Mouse (Mus musculus) gastrocnemius, postnatal 25 days (tissue): Measurements from ENCODE around the gene Gstm4. TPM values are rescaled to one million over a fixed set of nuclear protein-coding genes. Genes with fewer than 3 reads are reported as not detected.
"Not testable (repeated sequence)": the region's sequence is repeated elsewhere in the genome, so short reads cannot be mapped to it uniquely, and the experiment has no call there.

Source experiments
- DNase-seq: peaks from one replicate; pipeline ENCODE4 v3.0.0; 2022
- total RNA-seq, 2 experiments: library from RNA; stranded (reverse); gene quantifications; 1 replicate in 1 of 2; 2 replicates in 1 of 2; pipeline ENCODE4 v1.2.3; 2021

Gstm4 gene
- total RNA-seq, 2 experiments from 2014 or later: 11.8 to 12.1 TPM

DNA sequence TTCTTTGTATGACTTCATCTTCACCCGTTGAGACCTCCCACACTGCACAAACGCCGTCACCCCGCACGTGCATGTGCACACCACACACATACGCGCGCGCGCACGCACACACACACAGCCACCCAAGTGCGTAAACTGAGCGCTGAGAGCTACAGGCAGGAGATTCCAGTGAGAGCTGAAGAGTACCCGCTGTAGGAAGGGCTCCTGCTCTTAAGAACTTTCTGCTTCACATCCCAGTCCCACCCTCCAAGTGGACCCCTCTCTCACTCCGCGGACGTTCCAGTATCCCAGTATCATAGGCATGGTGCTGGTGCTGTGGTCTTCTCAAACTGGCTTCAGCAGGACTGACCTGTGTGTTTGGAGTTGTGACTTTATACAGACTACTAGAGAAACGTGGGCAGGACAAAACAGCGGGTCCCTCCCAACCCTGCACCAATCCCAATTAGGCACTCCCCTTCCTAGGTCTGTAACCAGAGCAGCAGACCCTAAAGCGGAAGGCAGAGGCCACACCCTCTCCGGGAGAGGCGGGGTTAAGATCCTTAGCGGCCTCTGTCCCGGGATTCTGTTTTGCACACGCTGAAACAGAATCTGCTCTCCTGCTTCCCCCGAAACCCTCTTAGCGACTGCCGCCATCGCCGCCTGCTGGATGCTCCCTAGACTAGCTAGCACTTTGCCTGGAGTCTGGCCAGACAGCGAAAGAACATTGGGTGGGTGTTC is 27.1 kb downstream of the Gstm4 start, which contains the start of gene Gstm1:
TSS of gene Gstm1 (minus strand) at position 501 of the 717 bp plus-strand sequence.
- DNase-seq: peak; percentile 98

DNA sequence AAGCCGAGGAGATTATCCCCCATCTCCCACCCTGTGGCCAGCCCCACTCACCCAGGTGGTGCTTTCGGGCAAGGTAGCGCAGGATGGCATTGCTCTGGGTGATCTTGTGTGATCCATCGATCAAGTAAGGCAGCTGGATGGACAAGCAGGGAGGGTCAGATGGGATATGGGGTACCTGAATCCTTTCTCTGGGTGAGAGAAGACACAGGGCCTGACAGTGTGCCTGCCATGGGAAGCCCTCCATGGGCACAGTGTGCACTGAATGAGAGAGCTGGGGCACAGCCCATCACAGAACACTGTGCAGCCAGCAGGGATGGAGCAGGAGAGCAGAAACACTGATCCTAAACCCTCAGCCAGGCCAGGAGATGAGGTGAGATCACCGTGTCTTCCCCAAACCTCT is 28.2 kb downstream of the Gstm4 start:
- DNase-seq: not testable (repeated sequence)

DNA sequence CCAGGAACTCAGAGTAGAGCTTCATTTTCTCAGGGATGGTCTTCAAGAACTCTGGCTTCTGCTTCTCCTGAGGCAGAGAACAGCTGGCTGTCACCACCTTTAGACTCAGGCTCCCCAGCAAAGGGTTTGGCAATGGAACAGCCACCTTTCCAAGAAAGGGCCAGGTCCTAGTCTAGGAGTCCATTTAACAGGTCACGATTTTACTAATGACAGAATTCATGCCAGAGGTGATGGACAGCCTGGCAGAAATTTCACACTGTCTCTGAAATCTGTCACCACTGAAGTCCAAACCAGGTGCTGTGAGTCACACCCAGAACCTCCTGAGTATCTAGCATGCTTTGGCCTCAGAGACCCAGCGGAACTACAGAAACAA is 29.7 kb downstream of the Gstm4 start:
- DNase-seq: no peak

DNA sequence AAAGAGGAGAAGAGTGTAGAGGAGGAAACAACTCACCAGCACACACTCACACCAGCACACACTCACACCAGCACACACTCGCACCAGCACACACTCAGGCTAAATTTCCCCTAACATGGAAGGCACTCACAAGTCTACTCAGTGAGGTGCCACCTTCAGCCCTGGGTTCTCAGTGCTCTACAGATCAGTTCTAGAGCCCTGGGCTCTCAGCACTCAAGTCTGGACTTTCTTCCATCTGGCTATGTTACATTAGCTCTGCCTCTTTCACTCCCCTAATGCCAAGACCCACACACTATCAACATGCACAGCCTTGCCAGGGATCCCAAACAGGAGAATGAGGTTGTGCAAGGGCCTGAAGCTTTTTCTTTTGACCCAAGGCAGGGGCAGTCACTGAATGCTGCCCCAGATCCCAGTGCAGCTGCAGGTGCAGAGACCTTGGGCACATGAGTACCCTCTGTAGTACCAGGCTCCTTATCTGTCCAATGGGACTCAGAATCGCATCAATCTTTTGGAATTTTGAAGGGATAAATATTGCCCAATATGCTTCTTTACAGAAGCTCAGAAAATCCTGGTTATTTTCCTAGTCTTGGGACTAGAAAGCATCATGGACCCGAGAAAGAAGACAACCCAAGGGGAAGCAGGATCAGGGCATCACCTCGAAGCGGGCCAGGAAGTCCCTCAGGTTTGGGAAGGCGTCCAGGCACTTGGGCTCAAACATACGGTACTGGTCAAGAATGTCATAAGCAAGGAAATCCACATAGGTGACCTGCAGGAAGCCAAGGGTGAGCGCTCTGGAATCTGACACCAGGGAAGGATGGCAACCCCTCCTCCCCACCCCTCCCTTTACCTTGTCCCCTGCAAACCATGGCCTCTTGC is 30.4 kb downstream of the Gstm4 start:
- no peak for DNase-seq

DNA sequence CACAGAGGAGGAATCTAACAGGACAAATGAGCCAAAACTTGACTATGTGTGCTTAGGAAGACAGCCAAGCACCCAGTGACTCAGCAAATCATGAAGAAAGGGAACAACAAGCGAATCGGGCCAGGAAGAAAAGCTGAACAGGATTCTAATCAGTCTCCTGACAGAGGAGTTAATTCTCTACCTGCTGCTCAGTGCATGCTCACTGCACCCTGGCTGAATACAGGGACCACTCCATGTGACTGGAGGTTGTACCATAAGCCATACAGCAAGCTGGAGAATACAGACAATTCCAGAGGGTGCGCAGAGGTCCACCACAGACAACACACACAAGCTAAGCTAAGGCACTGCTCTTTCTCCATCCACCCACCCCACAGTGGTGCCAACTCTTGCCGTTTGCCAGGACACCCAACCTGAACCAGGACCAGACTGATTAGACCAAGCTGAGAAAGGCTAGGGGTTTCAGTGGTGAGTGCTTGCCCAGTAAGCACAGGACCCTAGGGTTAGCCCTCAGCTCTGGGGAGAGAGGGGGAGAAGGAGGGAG is 31.3 kb downstream of the Gstm4 start:
- DNase-seq: peak; percentile 60

DNA sequence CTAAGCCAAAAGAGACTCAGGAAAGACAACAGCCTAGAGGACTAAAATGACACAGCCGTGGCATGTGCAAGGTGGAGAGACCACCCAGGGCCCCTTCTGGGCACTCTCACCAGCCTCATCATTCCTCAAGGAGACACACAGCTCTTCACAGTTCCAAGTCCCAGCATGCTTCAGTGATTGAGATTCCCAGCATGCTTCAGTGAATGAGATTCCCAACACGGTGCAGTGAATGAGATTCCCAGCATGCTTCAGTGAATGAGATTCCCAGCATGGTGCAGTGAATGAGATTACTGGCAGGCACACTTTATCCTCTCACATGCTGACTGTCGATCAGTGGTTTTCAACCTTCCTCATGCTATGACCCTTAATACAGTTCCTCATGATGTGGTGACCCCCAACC is 33.1 kb downstream of the Gstm4 start:
- DNase-seq: no peak

DNA sequence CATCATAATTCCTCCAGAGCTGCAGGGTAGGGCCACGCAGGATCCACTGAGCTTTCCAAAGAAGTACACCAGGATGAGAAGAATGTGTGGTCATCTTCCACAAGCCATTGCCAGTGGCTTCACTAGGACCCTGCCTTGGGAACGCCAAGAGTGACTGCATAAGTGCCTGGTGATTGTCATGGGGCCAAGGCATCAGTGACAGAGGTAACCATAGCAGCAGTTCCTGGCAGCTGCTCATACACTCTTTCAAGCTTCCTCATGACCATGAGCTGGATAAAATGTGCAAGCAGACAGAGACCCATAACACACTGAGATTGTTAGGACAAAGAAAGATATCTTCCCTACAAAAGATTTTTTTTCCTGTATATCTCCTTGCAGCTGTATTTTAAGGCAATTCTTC is 34.4 kb downstream of the Gstm4 start:
- no peak for DNase-seq

DNA sequence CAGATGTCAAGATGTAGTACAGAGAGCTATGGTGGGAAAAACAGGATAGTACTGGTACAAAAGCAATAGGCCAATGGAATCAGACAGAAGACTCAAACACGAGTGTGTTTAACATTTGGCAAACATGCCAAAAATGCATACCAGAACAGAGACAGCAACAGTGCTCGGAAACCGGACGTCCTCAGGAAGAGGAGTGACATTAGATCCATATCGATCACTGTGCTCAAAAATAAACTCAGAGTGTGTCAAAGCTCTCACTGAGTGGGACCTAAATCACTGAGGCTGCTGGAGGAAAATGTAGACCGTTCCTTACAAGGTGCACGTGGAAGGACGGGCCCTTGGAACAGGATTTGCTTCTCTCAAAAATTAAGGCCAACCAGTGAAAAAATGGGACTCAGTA is 42.7 kb downstream of the Gstm4 start:
- DNase-seq: no peak

DNA sequence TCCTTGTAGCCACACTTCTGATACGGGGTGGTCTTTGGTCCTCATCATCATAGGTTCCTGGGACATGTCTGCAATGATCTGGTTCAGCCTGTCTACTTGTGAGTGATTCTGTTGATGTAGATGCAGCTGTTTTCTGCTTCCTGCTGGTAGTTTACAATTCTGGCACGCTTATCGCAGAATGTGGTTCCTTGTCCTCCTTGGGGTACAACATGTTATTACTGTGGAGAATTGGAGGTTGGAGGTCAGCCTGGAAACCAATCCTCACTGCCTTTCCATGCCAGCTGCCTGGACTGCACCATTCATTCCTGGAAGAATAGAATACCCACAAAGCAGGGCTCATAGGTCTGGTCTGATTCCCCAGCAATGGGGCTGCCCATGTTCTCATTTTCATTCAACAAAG is 45.2 kb downstream of the Gstm4 start:
- DNase-seq: no peak

DNA sequence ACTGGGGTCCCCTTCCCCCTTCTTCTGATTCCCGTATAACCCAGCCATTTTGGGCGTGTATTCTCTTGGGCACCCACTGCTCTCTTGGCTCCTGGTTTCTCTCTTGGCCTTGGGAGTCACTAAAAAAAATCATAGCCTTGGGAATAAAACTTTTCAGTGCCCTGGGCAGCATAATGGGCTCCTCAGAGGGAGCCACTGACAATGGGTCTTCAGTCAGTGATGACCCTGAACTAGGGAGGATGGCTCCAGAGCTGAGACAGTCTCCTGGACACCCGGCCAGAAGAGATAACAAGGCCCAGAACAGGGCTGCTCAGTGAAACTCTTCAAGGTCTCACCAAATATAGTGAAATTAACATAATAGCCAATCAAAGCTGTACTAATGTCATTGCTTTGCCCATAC is 46.1 kb downstream of the Gstm4 start:
- no peak for DNase-seq

DNA sequence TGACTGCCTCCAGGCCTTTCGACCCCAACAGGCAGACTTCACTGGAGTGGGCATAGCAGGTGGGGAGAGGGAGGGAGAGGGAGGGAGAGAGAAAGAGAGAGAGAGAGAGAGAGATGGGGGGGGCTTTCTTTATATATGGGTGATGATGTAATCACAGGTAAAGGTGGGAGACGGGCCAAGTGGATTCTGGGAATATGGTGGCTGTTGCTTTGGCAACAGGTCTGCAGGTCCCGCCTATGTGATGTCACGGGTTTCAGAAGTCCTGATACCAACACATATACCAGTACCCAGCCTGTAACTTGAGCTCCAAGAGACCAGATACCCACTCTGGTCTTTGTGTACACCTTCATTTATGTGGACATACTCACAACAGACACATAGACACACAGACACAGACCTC is 48.1 kb downstream of the Gstm4 start:
- no peak for DNase-seq

DNA sequence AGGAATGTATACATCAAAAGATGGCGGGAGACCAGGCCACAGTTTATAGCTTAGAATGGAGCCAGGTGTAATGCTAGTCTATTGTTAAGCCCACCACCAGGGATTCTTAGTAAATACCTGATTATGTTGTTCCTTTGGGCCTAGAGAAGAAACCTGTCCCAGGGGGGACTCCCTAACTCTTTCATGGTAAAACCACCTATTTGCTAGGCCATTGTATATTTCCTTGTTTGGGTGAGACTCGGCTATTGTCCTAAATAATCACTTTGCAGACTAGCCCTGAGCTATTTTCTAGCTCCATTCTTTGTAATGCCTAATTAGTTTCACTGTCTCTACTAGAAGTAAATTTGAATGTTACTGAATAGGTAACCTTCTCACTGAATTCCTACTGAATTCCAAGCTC is 48.7 kb downstream of the Gstm4 start:
- not testable (repeated sequence) for DNase-seq

Other genes starting within 250 kb of the Gstm4 start
- not detected for gene Eps8l3, start 167.7 kb downstream of the Gstm4 start, total RNA-seq
- 10 to 100 TPM; 72.6 to 73.7 TPM for gene Gstm5, start 149.1 kb downstream of the Gstm4 start, total RNA-seq
- gene Gstm7, start 113.1 kb downstream of the Gstm4 start, total RNA-seq: 10 to 100 TPM; 14.2 to 15.0 TPM
- gene Gstm6, start 101.1 kb downstream of the Gstm4 start, total RNA-seq: under 1 TPM; 0.38 to 1.00 TPM
- gene Gstm3, start 75.6 kb downstream of the Gstm4 start, total RNA-seq: not detected
- gene Gstm2, start 58.4 kb downstream of the Gstm4 start, total RNA-seq: 100 to 1,000 TPM in 1 of 2 experiments, 10 to 100 TPM in 1; 77.6 to 100 TPM
- gene Gstm1, start 26.9 kb downstream of the Gstm4 start, total RNA-seq: 100 to 1,000 TPM; 153 to 158 TPM
- 1 to 10 TPM; 3.5 to 5.5 TPM for gene Ampd2, start 41.8 kb upstream of the Gstm4 start, total RNA-seq
- gene Gnat2, start 47.9 kb upstream of the Gstm4 start, total RNA-seq: under 1 TPM in 1 of 2 experiments, not detected in 1; 0.15 TPM
- 10 to 100 TPM; 11.4 to 11.7 TPM for gene Gnai3, start 101.3 kb upstream of the Gstm4 start, total RNA-seq
- not detected for gene Gpr61, start 110.0 kb upstream of the Gstm4 start, total RNA-seq
- 10 to 100 TPM; 21.3 to 23.3 TPM for gene Amigo1, start 141.4 kb upstream of the Gstm4 start, total RNA-seq
- gene Cyb561d1, start 156.3 kb upstream of the Gstm4 start, total RNA-seq: 1 to 10 TPM; 2.7 TPM
- 1 to 10 TPM; 6.1 to 6.5 TPM for gene Atxn7l2, start 166.0 kb upstream of the Gstm4 start, total RNA-seq
- gene Sypl2, start 181.8 kb upstream of the Gstm4 start, total RNA-seq: 100 to 1,000 TPM; 596 to 597 TPM
- gene Psma5, start 212.0 kb upstream of the Gstm4 start, total RNA-seq: 10 to 100 TPM; 48.6 to 50.5 TPM
- gene Sort1, start 239.2 kb upstream of the Gstm4 start, total RNA-seq: 10 to 100 TPM; 34.0 to 48.3 TPM